Mouse (Mus musculus) brain, embryonic 14.5 days (tissue): ENCODE measurements around the gene A130010J15Rik.

ENCODE experiments used
- CTCF ChIP-seq: fragments of 200-500 bp; IDR thresholded peaks from 2 replicates; pipeline ENCODE4 v1.5.1; 2012; ENCODE audit warnings: inconsistent platforms, mild to moderate bottlenecking, moderate library complexity, borderline replicate concordance; ENCODE audit not compliant: insufficient read depth, insufficient read length; ENCODE audit errors: extremely low read depth
- POLR2A ChIP-seq: fragments of 200-500 bp; IDR thresholded peaks from 2 replicates; pipeline ENCODE4 v1.6.1; 2012; ENCODE audit warnings: mild to moderate bottlenecking, inconsistent platforms, borderline replicate concordance; ENCODE audit not compliant: poor library complexity, insufficient read depth, insufficient read length, severe bottlenecking; ENCODE audit errors: extremely low read depth

DNA sequence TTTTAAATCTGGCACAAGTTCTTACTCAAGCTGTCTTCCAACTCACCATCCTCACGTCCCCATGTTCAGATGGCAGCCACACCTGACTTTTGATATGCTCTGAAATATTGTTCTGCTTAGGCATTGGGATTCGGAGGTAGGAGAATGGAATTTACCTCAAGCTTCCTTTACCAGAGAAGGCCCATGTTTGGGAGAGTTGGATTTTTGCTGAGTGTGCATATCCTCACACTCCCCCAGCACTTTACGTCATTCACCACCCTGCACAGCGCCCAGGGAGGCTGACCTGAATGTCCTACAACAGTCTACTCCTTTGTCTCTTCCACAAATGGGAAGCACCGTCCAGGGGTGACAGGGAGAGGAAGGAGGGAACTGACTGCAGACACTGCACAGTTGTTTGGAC, 52.6 kb downstream of the A130010J15Rik start:
- no peak for TF ChIP-seq POLR2A
- no peak for TF ChIP-seq CTCF
